Mouse (Mus musculus): ENCODE results near the gene Rusc2. TPM values are rescaled to one million over a fixed set of nuclear protein-coding genes. Genes with fewer than 3 reads are reported as not detected.

Rusc2 gene
- 34.8 and 38.6 TPM in 2 replicates for total RNA-seq (2021)
- long read RNA-seq, experiment 1, full-length matches to known transcripts, result 1 of 29 reads
- long read RNA-seq, experiment 1, partial matches to known transcripts, result 25 of 29 reads
- long read RNA-seq, experiment 1, other reads (novel, unspliced or antisense), result 3 of 29 reads
- long read RNA-seq, experiment 2, full-length matches to known transcripts, result 2 of 17 reads
- long read RNA-seq, experiment 2, partial matches to known transcripts, result 13 of 17 reads
- long read RNA-seq, experiment 2, other reads (novel, unspliced or antisense), result 2 of 17 reads

- peak; percentile 94 for DNase-seq
These were observed at the start of gene Rusc2 for GRCm38 (mm10) chr4:43381408-43382154. Gene Rusc2, plus strand, starts transcription at chr4:43381979.

GRCm38 (mm10) chr4:43334771-43335170 lies 47.0 kb upstream of the Rusc2 start:
- DNase-seq, result no peak

- DNase-seq, result no peak
These were observed 45.6 kb upstream of the Rusc2 start for GRCm38 (mm10) chr4:43336176-43336575.

GRCm38 (mm10) chr4:43340096-43340804 lies 41.5 kb upstream of the Rusc2 start:
- DNase-seq, result peak; percentile 34

GRCm38 (mm10) chr4:43341276-43341891 lies 40.4 kb upstream of the Rusc2 start:
- DNase-seq, result no peak

GRCm38 (mm10) chr4:43342443-43342842 lies 39.3 kb upstream of the Rusc2 start:
- no peak for DNase-seq

GRCm38 (mm10) chr4:43344932-43345331 lies 36.8 kb upstream of the Rusc2 start:
- no peak for DNase-seq

GRCm38 (mm10) chr4:43349206-43349605 lies 32.6 kb upstream of the Rusc2 start:
- DNase-seq, result no peak

- DNase-seq, result no peak
These were observed 31.7 kb upstream of the Rusc2 start for GRCm38 (mm10) chr4:43350038-43350560.

- no peak for DNase-seq
These were observed 28.1 kb upstream of the Rusc2 start for GRCm38 (mm10) chr4:43353662-43354061.

- no peak for DNase-seq
These were observed 16.7 kb upstream of the Rusc2 start for GRCm38 (mm10) chr4:43364914-43365560.

GRCm38 (mm10) chr4:43367295-43367694 lies 14.5 kb upstream of the Rusc2 start:
- DNase-seq, result no peak

- no peak for DNase-seq
These were observed 14.0 kb upstream of the Rusc2 start for GRCm38 (mm10) chr4:43367787-43368186.

- DNase-seq, result no peak
These were observed 10.4 kb upstream of the Rusc2 start for GRCm38 (mm10) chr4:43371406-43371805.

GRCm38 (mm10) chr4:43372155-43372554 lies 9.6 kb upstream of the Rusc2 start:
- DNase-seq, result no peak

GRCm38 (mm10) chr4:43374266-43374665 lies 7.5 kb upstream of the Rusc2 start:
- no peak for DNase-seq

GRCm38 (mm10) chr4:43379601-43380000 lies 2.2 kb upstream of the Rusc2 start:
- no peak for DNase-seq

- DNase-seq, result no peak
These were observed 828 bp upstream of the Rusc2 start for GRCm38 (mm10) chr4:43380951-43381350.

GRCm38 (mm10) chr4:43382155-43383020 lies 609 bp downstream of the Rusc2 start:
- DNase-seq, result no peak

- DNase-seq, result no peak
These were observed 1.7 kb downstream of the Rusc2 start for GRCm38 (mm10) chr4:43383246-43384082.
